Mouse (Mus musculus): ENCODE measurements around the gene Matk. TPM values are rescaled to one million over a fixed set of nuclear protein-coding genes. Genes with fewer than 3 reads are reported as not detected.

Matk gene
- polyA plus RNA-seq, 1 experiment from 2014 or later = 22.4 TPM

DNA sequence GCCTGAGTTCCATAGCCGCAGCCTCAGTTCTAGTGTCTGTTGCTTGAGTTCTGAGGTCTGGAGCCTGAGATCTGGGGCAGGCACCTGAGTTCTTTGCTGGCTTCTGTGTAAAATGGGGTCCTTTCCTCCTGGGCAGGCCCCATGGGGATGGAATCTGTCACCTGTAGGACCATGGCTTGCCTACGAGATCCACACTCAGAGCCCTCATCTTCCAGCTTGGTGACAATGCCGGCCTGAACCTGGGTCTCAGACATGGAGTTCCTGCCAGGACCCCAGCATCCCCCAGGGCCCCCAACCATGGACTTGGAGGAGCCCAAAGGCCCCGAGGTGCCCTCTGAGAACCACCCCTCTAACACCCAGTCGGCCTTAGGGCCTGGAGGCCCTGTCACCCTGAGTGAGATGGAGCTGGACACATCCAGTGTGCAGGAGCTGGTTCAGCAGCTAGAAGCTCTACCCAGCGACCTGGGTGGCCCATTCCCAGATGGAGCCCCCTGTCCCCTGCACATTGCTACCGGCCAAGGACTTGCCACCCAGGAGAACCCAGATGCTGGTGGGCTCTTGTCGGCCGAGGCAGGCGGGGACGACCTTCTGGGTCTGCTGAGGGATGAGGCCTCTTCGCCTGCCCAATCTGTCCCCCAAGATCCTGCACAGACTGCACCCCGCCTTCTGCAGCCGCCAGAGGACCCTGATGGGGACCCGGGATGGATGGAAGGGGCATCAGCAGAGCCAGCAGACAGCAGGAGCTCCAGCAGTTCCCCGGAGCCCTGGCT lies 16.1 kb downstream of the Matk start:
- Histone ChIP-seq H3K9me3 (no peaks in the 10 kb centered on the region), H3K27ac (replicated peaks) (no peak overlapping the region), H3K4me2 (replicated peaks) (peak overlapping the region; percentile 69), H3K9ac (replicated peaks) (peak overlapping the region; percentile 73), H3K27me3 (no peaks in the 10 kb centered on the region), H3K4me1 (peaks cover 32% of the 10 kb centered on the region), H3K36me3 (peaks cover 24% of the 10 kb centered on the region; the same call in 1 of the 2 replicates), H3K4me3 (peak overlapping the region; percentile 57)
- ATAC-seq (replicated peaks) = no peak
- 80% methylated on average over 16 of the region's 16 CpGs for WGBS

DNA sequence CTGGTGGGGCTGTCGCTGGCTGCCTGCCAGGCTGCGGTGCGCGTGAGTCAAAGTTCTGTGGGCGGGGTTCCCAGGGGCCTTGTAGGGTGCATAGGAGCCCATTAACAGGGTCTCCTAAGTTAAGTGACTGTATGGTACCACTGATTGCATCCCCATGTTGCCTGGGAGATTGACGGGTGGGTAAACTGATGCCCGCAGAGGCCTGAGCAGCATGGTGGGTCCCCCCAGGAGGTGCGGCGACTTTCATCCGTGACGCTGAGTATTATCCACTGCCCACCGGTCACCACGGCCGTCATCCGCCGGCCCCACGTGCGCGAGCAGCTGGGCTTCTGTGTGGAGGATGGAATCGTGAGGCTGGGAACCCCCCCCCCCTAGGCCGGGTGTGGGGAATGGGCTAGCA lies 19.6 kb downstream of the Matk start:
- no peak for ATAC-seq (replicated peaks)

DNA sequence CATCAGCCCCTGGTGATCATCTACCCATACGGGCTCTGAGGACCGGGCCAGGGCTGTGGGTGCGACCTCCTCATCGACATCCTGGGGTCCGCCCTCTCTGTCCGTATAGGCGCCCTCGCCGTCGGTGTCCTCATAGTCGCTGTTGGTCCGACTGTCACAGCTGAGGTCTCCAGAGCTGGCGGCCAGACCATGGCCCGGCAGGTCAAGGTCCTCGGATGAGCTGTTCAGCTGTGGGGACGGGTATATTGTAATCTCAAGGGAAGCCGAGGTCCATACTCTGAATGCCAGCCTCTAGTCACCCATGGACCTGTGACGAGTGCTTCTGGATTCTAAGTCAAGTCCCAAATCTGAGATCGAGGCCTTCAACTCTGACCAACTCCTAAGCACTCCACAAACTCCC lies 21.1 kb downstream of the Matk start:
- peaks cover 24% of the 10 kb centered on the region; the same call in 1 of the 2 replicates for H3K36me3 ChIP-seq
- WGBS = 94% methylated on average over 19 of the region's 19 CpGs

More for the DNA sequence above, 19.6 kb downstream of the Matk start:
- Histone ChIP-seq H3K4me3 (no peak overlapping the region), H3K9ac (replicated peaks) (no peak overlapping the region), H3K9me3 (no peaks in the 10 kb centered on the region), H3K27me3 (no peaks in the 10 kb centered on the region), H3K36me3 (peaks cover 24% of the 10 kb centered on the region; the same call in 1 of the 2 replicates), H3K4me2 (replicated peaks) (no peak overlapping the region), H3K27ac (replicated peaks) (no peak overlapping the region), H3K4me1 (peaks cover 17% of the 10 kb centered on the region)
- 93% methylated on average over 21 of the region's 21 CpGs for WGBS

DNA sequence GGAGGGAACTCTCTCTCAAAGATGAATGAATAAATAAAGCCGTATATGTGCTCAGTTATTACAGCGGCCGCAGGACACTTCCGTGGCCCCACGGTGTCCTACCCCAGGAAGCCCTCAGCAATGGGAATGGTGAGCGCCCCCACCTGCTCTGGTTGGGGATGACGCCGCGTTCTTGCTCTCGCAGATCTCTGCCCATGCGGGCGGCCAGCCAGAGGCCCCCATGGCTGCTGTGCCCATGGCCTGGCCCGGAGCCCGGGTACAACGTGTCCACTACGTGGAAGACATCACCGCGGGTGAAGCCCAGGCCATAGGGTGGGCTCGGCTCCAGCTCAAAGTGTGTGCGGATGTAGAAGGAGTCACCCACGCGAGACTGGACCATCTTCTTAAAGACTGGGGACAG lies 24.9 kb downstream of the Matk start:
- no peaks in the 10 kb centered on the region for H3K9me3 ChIP-seq
- H3K36me3 ChIP-seq = peaks cover 10% of the 10 kb centered on the region; the same call in 1 of the 2 replicates
- no peak overlapping the region for H3K4me3 ChIP-seq
- H3K4me2 ChIP-seq (replicated peaks) = no peak overlapping the region
- ATAC-seq (replicated peaks) = no peak
- WGBS = 84% methylated on average over 22 of the region's 22 CpGs
- no peak overlapping the region for H3K27ac ChIP-seq (replicated peaks)
- no peak overlapping the region for H3K9ac ChIP-seq (replicated peaks)
- H3K27me3 ChIP-seq = no peaks in the 10 kb centered on the region
- H3K4me1 ChIP-seq = no peaks in the 10 kb centered on the region

More for the DNA sequence above, 21.1 kb downstream of the Matk start:
- H3K27ac ChIP-seq (replicated peaks) = no peak overlapping the region
- H3K9ac ChIP-seq (replicated peaks) = no peak overlapping the region
- peaks cover 4% of the 10 kb centered on the region for H3K4me1 ChIP-seq
- no peak for ATAC-seq (replicated peaks)
- no peak overlapping the region for H3K4me3 ChIP-seq
- H3K27me3 ChIP-seq = no peaks in the 10 kb centered on the region
- no peaks in the 10 kb centered on the region for H3K9me3 ChIP-seq
- no peak overlapping the region for H3K4me2 ChIP-seq (replicated peaks)

DNA sequence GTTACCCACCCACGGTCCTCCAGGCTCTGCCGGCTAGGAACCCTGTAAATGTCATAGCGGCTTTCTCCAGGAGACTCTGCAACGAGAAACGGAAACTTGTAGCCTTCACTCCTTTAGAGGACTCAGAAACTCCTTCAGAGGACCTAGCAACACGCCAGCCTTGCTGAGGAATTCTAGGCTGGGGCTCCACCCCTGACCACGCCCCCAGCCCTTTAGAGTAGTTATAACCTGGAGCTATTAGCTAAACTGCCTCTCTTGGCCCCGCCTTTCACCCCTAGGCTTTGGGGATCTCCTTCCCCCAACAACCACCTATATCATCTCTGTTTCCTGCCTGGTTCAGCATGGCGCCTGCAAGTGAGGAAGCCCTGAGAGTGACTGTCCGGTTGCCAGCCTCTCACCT lies 26.8 kb downstream of the Matk start:
- no peaks in the 10 kb centered on the region for H3K4me1 ChIP-seq
- 50% methylated on average over 10 of the region's 10 CpGs for WGBS
- no peak for ATAC-seq (replicated peaks)
- H3K9ac ChIP-seq (replicated peaks) = no peak overlapping the region
- no peaks in the 10 kb centered on the region for H3K9me3 ChIP-seq
- H3K36me3 ChIP-seq = no peaks in the 10 kb centered on the region
- no peak overlapping the region for H3K4me2 ChIP-seq (replicated peaks)
- no peaks in the 10 kb centered on the region for H3K27me3 ChIP-seq
- H3K27ac ChIP-seq (replicated peaks) = no peak overlapping the region
- no peak overlapping the region for H3K4me3 ChIP-seq

DNA sequence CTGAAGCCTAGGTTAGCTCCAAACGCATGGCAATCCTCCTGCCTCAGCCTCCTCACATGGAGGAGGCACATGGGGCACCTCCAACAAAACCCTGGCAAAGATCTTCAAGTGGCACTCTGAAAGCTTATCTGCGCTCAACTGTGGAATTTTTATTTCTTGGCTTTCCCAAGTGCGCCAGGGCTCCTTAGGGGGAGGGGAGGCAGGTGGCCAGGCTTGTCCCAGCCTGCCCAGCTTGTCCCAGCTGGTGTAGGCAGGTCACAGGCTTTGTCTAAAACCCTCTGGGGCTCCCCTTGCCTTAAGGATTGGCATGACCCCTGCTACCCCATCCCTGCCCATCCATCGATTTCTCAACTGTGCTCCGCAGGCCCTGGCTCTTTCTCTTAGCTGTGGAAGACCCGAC lies 31.5 kb downstream of the Matk start:
- peaks cover 7% of the 10 kb centered on the region; the same call in 1 of the 2 replicates for H3K27me3 ChIP-seq
- no peak overlapping the region for H3K27ac ChIP-seq (replicated peaks)
- no peaks in the 10 kb centered on the region for H3K36me3 ChIP-seq
- H3K4me3 ChIP-seq = no peak overlapping the region
- H3K9me3 ChIP-seq = no peaks in the 10 kb centered on the region
- no peak for ATAC-seq (replicated peaks)
- H3K4me2 ChIP-seq (replicated peaks) = no peak overlapping the region
- 63% methylated on average over 6 of the region's 6 CpGs for WGBS
- H3K9ac ChIP-seq (replicated peaks) = no peak overlapping the region
- H3K4me1 ChIP-seq = peaks cover 12% of the 10 kb centered on the region; the same call in 1 of the 2 replicates

DNA sequence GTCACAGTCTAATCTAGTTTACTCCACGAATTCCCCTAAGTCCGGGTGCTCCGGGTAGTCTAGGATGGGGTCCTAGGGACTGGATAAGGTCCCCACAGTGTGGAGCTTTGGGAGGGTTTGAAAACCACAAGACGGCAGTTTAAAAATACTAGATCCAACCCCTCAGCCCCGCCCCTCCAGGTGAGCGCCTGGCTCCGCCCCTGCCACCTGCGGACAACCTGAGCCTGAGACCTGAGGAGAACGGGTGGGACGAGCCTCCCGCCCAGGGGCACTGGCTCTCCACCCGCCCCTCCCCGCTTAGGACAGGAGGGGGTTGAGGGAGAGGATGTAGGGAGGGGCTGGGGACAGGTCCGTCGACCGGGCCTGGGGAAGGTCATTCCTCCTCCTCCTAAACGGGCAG lies 32.0 kb downstream of the Matk start:
- Histone ChIP-seq H3K27me3 (peaks cover 7% of the 10 kb centered on the region; the same call in 1 of the 2 replicates), H3K4me1 (peaks cover 15% of the 10 kb centered on the region), H3K36me3 (no peaks in the 10 kb centered on the region), H3K9ac (replicated peaks) (no peak overlapping the region), H3K27ac (replicated peaks) (no peak overlapping the region), H3K4me3 (peak overlapping the region; percentile 54; the same call in 1 of the 2 replicates), H3K9me3 (no peaks in the 10 kb centered on the region), H3K4me2 (replicated peaks) (peak overlapping the region; percentile 86)
- no peak for ATAC-seq (replicated peaks)
- WGBS = 15% methylated on average over 17 of the region's 17 CpGs

DNA sequence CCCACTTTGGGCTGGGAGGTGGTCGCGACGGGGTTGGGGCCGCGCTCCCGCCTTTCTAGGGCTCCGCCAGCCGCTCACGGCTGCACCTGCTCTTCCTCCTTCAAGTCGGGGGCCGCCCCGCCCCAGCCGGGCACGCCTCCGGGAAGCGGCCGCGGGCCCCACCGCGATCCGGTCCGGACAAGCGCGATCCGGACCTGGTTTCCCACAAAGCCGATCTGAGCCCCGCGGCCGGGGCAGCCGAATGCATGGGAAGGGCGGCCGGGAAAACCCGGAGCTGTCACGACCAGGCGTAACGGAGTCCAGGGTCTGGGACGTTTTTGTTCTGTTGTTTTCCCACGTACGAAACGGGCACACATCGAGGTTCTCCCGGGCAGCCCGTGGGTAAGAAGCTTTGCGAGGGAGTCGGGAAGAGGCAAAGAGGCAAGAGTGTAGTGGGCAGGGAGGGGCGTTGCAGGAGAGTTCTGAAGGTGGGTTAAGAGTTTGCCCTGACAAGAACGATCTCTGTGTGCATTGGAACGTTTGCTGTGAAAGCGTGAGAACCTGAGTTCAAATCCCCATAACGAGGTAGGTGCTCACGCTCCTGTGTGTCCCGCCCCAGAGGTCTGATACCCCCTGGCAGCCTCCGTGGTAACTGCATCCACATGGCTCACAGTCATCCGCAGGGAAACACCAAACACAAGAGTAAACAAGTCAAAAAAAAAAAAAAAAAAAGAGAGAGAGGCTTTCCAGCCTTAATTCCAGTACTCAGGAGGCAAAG lies 33.1 kb downstream of the Matk start:
- H3K27ac ChIP-seq (replicated peaks) = no peak overlapping the region
- H3K9ac ChIP-seq (replicated peaks) = peak overlapping the region; percentile 58
- peak overlapping the region; percentile 86 for H3K4me2 ChIP-seq (replicated peaks)
- H3K4me3 ChIP-seq = peak overlapping the region; percentile 54
- no peaks in the 10 kb centered on the region for H3K36me3 ChIP-seq
- peaks cover 21% of the 10 kb centered on the region for H3K4me1 ChIP-seq
- 2% methylated on average over 54 of the region's 54 CpGs for WGBS
- H3K9me3 ChIP-seq = no peaks in the 10 kb centered on the region
- peaks cover 7% of the 10 kb centered on the region for H3K27me3 ChIP-seq
- ATAC-seq (replicated peaks) = peak; percentile 74

DNA sequence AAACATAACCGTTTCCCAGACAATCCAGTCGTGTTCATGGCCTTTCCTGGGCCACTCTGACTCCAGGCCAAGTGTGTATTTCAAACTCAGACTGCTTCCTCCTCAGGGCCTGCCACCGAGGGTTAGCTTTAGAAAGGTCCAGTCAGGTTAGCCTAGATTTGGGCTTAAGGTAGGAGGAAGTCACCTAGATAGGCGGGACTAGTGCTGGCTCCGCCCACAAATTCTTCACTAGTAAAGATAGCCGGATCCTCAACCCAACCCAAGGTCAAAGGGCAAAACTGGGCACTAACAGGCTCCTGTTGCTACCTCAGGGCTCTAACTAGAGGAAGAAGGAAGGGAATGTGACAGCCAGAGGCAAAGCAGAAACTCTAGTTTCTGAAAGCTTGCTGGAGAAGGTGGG lies 33.9 kb downstream of the Matk start:
- H3K27me3 ChIP-seq = peaks cover 7% of the 10 kb centered on the region
- H3K4me2 ChIP-seq (replicated peaks) = no peak overlapping the region
- H3K9me3 ChIP-seq = no peaks in the 10 kb centered on the region
- H3K36me3 ChIP-seq = no peaks in the 10 kb centered on the region
- H3K27ac ChIP-seq (replicated peaks) = no peak overlapping the region
- WGBS = 50% methylated on average over 6 of the region's 6 CpGs
- ATAC-seq (replicated peaks) = no peak
- H3K9ac ChIP-seq (replicated peaks) = no peak overlapping the region
- H3K4me1 ChIP-seq = peaks cover 27% of the 10 kb centered on the region
- H3K4me3 ChIP-seq = no peak overlapping the region

DNA sequence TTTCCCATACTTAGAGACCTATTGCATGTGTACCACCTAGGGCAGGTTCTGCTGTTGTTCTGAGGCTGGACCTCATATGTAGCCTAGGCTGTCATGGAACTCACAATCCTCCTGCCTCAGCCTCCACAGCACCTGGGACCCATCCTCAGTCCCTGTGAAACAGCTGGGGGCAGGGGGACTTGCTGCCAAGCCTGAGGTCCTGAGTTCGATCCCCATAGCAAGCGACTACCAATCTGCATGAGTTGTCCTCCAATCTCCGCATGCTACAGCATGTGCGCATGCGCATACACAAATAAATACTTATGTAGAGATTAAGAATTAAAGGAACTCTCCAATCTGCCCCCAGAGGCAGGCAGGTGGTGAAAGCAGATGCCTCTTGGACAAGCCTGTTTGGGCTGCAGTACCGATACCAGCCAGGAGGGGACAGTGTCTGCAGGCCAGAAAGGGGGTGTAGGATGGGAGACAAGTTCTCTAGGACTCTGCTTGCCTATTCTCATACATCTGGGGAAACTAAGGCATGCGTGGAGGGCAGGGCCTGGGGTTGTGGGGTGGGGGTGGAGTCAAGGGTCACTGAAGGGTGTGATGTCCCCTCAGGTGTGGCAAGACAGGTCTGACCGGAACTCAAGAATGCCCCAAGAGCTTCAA lies 34.9 kb downstream of the Matk start:
- no peak overlapping the region for H3K9ac ChIP-seq (replicated peaks)
- H3K27me3 ChIP-seq = peaks cover 7% of the 10 kb centered on the region
- no peak overlapping the region for H3K27ac ChIP-seq (replicated peaks)
- no peaks in the 10 kb centered on the region for H3K9me3 ChIP-seq
- H3K4me2 ChIP-seq (replicated peaks) = no peak overlapping the region
- H3K36me3 ChIP-seq = no peaks in the 10 kb centered on the region
- no peak for ATAC-seq (replicated peaks)
- H3K4me3 ChIP-seq = no peak overlapping the region
- 61% methylated on average over 8 of the region's 8 CpGs for WGBS
- H3K4me1 ChIP-seq = peaks cover 27% of the 10 kb centered on the region

DNA sequence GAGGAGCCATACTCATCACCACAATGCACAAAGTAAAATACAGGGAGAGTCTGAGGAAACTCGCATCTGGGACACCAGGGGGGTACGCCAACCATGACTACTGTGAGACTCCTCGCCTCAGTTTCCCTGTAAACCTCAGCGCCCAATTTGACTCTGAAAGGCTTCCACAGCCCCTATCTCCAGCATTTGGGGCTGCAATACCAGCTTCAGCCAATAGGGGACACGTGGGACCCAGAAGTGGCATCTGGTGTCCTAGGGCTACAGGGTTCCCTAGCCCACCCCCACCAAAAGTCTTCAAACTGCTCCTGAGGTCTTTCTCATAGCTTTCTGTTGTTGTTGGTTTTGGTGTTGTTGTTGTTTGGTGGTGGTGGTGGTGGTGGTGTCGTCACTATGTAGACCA lies 35.9 kb downstream of the Matk start:
- H3K27ac ChIP-seq (replicated peaks) = no peak overlapping the region
- H3K4me3 ChIP-seq = no peak overlapping the region
- H3K9ac ChIP-seq (replicated peaks) = no peak overlapping the region
- H3K9me3 ChIP-seq = no peaks in the 10 kb centered on the region
- H3K27me3 ChIP-seq = peaks cover 7% of the 10 kb centered on the region
- H3K36me3 ChIP-seq = no peaks in the 10 kb centered on the region
- H3K4me1 ChIP-seq = peaks cover 27% of the 10 kb centered on the region
- ATAC-seq (replicated peaks) = no peak
- WGBS = 31% methylated on average over 6 of the region's 6 CpGs
- no peak overlapping the region for H3K4me2 ChIP-seq (replicated peaks)

DNA sequence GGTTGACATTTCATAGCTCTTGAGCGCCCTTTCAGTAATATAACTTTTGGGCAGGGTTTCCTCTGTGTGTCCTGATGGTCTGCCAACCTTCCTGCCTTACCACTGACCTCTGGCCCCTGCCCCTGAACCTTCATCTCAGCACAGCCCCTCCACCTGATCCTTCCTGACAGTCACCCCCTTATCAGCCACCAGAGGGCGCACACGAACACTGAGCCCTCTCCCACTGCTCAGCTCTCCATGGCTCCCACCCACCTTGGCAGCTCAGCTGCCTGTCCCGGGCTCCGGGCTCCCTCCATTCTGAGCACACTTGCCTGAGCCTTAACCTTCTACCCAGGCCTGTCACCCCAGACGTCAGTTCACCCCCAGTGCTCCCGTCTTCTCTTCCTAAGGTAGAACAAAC lies 36.5 kb downstream of the Matk start:
- ATAC-seq (replicated peaks) = no peak
- no peaks in the 10 kb centered on the region for H3K36me3 ChIP-seq
- no peak overlapping the region for H3K27ac ChIP-seq (replicated peaks)
- H3K4me2 ChIP-seq (replicated peaks) = no peak overlapping the region
- H3K4me1 ChIP-seq = peaks cover 34% of the 10 kb centered on the region
- no peak overlapping the region for H3K9ac ChIP-seq (replicated peaks)
- no peak overlapping the region for H3K4me3 ChIP-seq
- 2% methylated on average over 7 of the region's 7 CpGs for WGBS
- no peaks in the 10 kb centered on the region for H3K9me3 ChIP-seq
- peaks cover 7% of the 10 kb centered on the region for H3K27me3 ChIP-seq

Measured in forebrain, embryonic 15.5 days (tissue).